Mouse (Mus musculus) limb, embryonic 12.5 days (tissue): ENCODE measurements around the gene Gm20388. TPM values are rescaled to one million over a fixed set of nuclear protein-coding genes. Genes with fewer than 3 reads are reported as not detected.

Source experiments
- ATAC-seq: fragments of 200-750 bp; cut with Nextera tagmentation; 2 replicates; pipeline ENCODE4 v1.8.0; 2017; ENCODE audit warnings: low read depth, moderate TSS enrichment; ENCODE audit not compliant: insufficient number of reproducible peaks, insufficient read depth, low FRiP score, low TSS enrichment
- H3K27ac ChIP-seq: fragments of 300-500 bp; sonication (generic); 2 replicates; pipeline ENCODE4 v1.5.1; 2016; ENCODE audit warnings: mild to moderate bottlenecking, moderate library complexity
- H3K27me3 ChIP-seq: fragments of 300-500 bp; sonication (generic); 2 replicates; pipeline ENCODE4 v1.6.1; 2016; ENCODE audit warnings: mild to moderate bottlenecking, moderate library complexity
- H3K36me3 ChIP-seq: fragments of 300-500 bp; sonication (generic); 2 replicates; pipeline ENCODE4 v1.6.1; 2016; ENCODE audit warnings: mild to moderate bottlenecking, moderate library complexity
- H3K4me1 ChIP-seq: fragments of 300-500 bp; sonication (generic); replicated peaks from 2 replicates; pipeline ENCODE4 v1.6.1; 2016
- H3K4me2 ChIP-seq: fragments of 300-500 bp; sonication (generic); 2 replicates; pipeline ENCODE4 v1.6.1; 2016; ENCODE audit warnings: mild to moderate bottlenecking, moderate library complexity
- H3K4me3 ChIP-seq: fragments of 300-500 bp; sonication (generic); replicated peaks from 2 replicates; pipeline ENCODE4 v1.5.1; 2016; ENCODE audit warnings: mild to moderate bottlenecking
- H3K9ac ChIP-seq: fragments of 300-500 bp; sonication (generic); replicated peaks from 2 replicates; pipeline ENCODE4 v1.6.1; 2016; ENCODE audit warnings: mild to moderate bottlenecking, moderate library complexity
- H3K9me3 ChIP-seq: fragments of 300-500 bp; sonication (generic); 2 replicates; pipeline ENCODE4 v1.6.1; 2016; ENCODE audit warnings: mild to moderate bottlenecking, moderate library complexity
- WGBS: fragments of 180-500 bp; shearing (Covaris S2); methylation state at CpG from one replicate; pipeline ENCODE4 v1.1.7; 2016; 5-methylcytosine and 5-hydroxymethylcytosine counted together
- polyA plus RNA-seq: library from polyadenylated mRNA; unstranded; fragments of >200 nt; fragmentation: Nextera tagmentation; extraction: Ambion mirVana; gene quantifications from 2 replicates; pipeline ENCODE4 v1.2.1, GENCODE M21; 2016

The Gm20388 gene
- polyA plus RNA-seq, 1 experiment from 2014 or later: not detected

- H3K9me3 ChIP-seq: no peaks in the 10 kb centered on the region
- H3K4me2 ChIP-seq: peak overlapping the region; percentile 81
- peak overlapping the region; percentile 98 for H3K9ac ChIP-seq
- H3K4me1 ChIP-seq: peaks cover 55% of the 10 kb centered on the region
- peak; percentile 95 for ATAC-seq
- whole genome bisulfite sequencing: under 1% methylated on average over 65 of the region's 66 CpGs
- H3K27ac ChIP-seq: peak overlapping the region; percentile 91
- peaks cover 26% of the 10 kb centered on the region for H3K36me3 ChIP-seq
- H3K4me3 ChIP-seq: peak overlapping the region; percentile 95
- H3K27me3 ChIP-seq: no peaks in the 10 kb centered on the region
Measured at GRCm38 (mm10) chr8:121949941-121950748, 2039.5 kb downstream of the Gm20388 start.

- no peaks in the 10 kb centered on the region for H3K27me3 ChIP-seq
- peak overlapping the region; percentile 95 for H3K4me3 ChIP-seq
- peak overlapping the region; percentile 98 for H3K9ac ChIP-seq
- ATAC-seq: no peak
- WGBS: under 1% methylated on average over 94 of the region's 97 CpGs
- H3K36me3 ChIP-seq: peaks cover 34% of the 10 kb centered on the region
- H3K4me2 ChIP-seq: peak overlapping the region; percentile 81
- peak overlapping the region; percentile 91 for H3K27ac ChIP-seq
- H3K9me3 ChIP-seq: no peaks in the 10 kb centered on the region
- peaks cover 55% of the 10 kb centered on the region for H3K4me1 ChIP-seq
Measured at GRCm38 (mm10) chr8:121950749-121951655, 2040.4 kb downstream of the Gm20388 start.

- Histone ChIP-seq H3K4me3 (peak overlapping the region; percentile 95), H3K9me3 (no peaks in the 10 kb centered on the region), H3K4me1 (peaks cover 53% of the 10 kb centered on the region), H3K27ac (no peak overlapping the region), H3K9ac (peak overlapping the region; percentile 98), H3K4me2 (peak overlapping the region; percentile 81), H3K27me3 (no peaks in the 10 kb centered on the region), H3K36me3 (peaks cover 39% of the 10 kb centered on the region)
- no peak for ATAC-seq
- WGBS: 37% methylated on average over 7 of the region's 7 CpGs
Measured at GRCm38 (mm10) chr8:121951656-121952009, 2041.0 kb downstream of the Gm20388 start.

GRCm38 (mm10) chr8:121952122-121952521 lies 2041.5 kb downstream of the Gm20388 start:
- no peak overlapping the region for H3K9ac ChIP-seq
- H3K9me3 ChIP-seq: no peaks in the 10 kb centered on the region
- H3K4me3 ChIP-seq: peak overlapping the region; percentile 95; the same call in 1 of the 2 replicates
- H3K4me2 ChIP-seq: peak overlapping the region; percentile 81
- H3K36me3 ChIP-seq: peaks cover 39% of the 10 kb centered on the region
- no peak for ATAC-seq
- no peak overlapping the region for H3K27ac ChIP-seq
- H3K4me1 ChIP-seq: peaks cover 48% of the 10 kb centered on the region
- H3K27me3 ChIP-seq: no peaks in the 10 kb centered on the region

GRCm38 (mm10) chr8:121952800-121953199 lies 2042.2 kb downstream of the Gm20388 start:
- H3K4me2 ChIP-seq: peak overlapping the region; percentile 81; the same call in 1 of the 2 replicates
- H3K27ac ChIP-seq: no peak overlapping the region; the same call in 1 of the 2 replicates
- 90% methylated on average over 7 of the region's 7 CpGs for WGBS
- no peaks in the 10 kb centered on the region for H3K9me3 ChIP-seq
- no peaks in the 10 kb centered on the region for H3K27me3 ChIP-seq
- H3K4me3 ChIP-seq: no peak overlapping the region
- no peak for ATAC-seq
- peaks cover 39% of the 10 kb centered on the region for H3K36me3 ChIP-seq
- no peak overlapping the region for H3K9ac ChIP-seq
- H3K4me1 ChIP-seq: peaks cover 42% of the 10 kb centered on the region

GRCm38 (mm10) chr8:121953821-121954545 lies 2043.3 kb downstream of the Gm20388 start:
- peaks cover 32% of the 10 kb centered on the region for H3K4me1 ChIP-seq
- H3K27ac ChIP-seq: 0 out of 2 replicates have a peak overlapping the region, but pooled peaks have one; percentile 50
- no peak overlapping the region for H3K4me2 ChIP-seq
- no peaks in the 10 kb centered on the region for H3K27me3 ChIP-seq
- no peak overlapping the region for H3K9ac ChIP-seq
- H3K4me3 ChIP-seq: no peak overlapping the region
- WGBS: 61% methylated on average over 3 of the region's 3 CpGs
- ATAC-seq: no peak
- H3K9me3 ChIP-seq: no peaks in the 10 kb centered on the region
- peaks cover 39% of the 10 kb centered on the region for H3K36me3 ChIP-seq

GRCm38 (mm10) chr8:121954981-121955555 lies 2044.4 kb downstream of the Gm20388 start:
- Histone ChIP-seq H3K9ac (no peak overlapping the region), H3K27ac (peak overlapping the region; percentile 50; the same call in 1 of the 2 replicates), H3K9me3 (no peaks in the 10 kb centered on the region), H3K36me3 (peaks cover 39% of the 10 kb centered on the region), H3K4me1 (peaks cover 30% of the 10 kb centered on the region), H3K27me3 (no peaks in the 10 kb centered on the region), H3K4me2 (no peak overlapping the region), H3K4me3 (no peak overlapping the region)
- 74% methylated on average over 10 of the region's 10 CpGs for WGBS
- ATAC-seq: no peak

- Histone ChIP-seq H3K4me1 (peaks cover 30% of the 10 kb centered on the region), H3K36me3 (peaks cover 44% of the 10 kb centered on the region), H3K9ac (no peak overlapping the region), H3K4me2 (no peak overlapping the region), H3K27ac (no peak overlapping the region), H3K9me3 (no peaks in the 10 kb centered on the region), H3K27me3 (no peaks in the 10 kb centered on the region), H3K4me3 (no peak overlapping the region)
- ATAC-seq: no peak
- 81% methylated on average over 1 of the region's 1 CpGs for WGBS
Measured at GRCm38 (mm10) chr8:121955825-121956500, 2045.3 kb downstream of the Gm20388 start.

GRCm38 (mm10) chr8:121958395-121958794 lies 2047.8 kb downstream of the Gm20388 start:
- H3K9ac ChIP-seq: no peak overlapping the region
- no peak overlapping the region for H3K4me3 ChIP-seq
- no peak for ATAC-seq
- peaks cover 36% of the 10 kb centered on the region for H3K36me3 ChIP-seq
- 91% methylated on average over 1 of the region's 1 CpGs for WGBS
- H3K9me3 ChIP-seq: no peaks in the 10 kb centered on the region
- H3K27me3 ChIP-seq: no peaks in the 10 kb centered on the region
- H3K27ac ChIP-seq: no peak overlapping the region
- H3K4me2 ChIP-seq: no peak overlapping the region
- H3K4me1 ChIP-seq: peaks cover 13% of the 10 kb centered on the region

- Histone ChIP-seq H3K27me3 (no peaks in the 10 kb centered on the region), H3K4me3 (no peak overlapping the region), H3K36me3 (peaks cover 5% of the 10 kb centered on the region; the same call in 1 of the 2 replicates), H3K27ac (0 out of 2 replicates have a peak overlapping the region, but pooled peaks have one; percentile 35), H3K4me1 (peaks cover 42% of the 10 kb centered on the region), H3K9ac (no peak overlapping the region), H3K4me2 (no peak overlapping the region), H3K9me3 (no peaks in the 10 kb centered on the region)
- 74% methylated on average over 3 of the region's 3 CpGs for WGBS
- no peak for ATAC-seq
Measured at GRCm38 (mm10) chr8:121962892-121963291, 2052.3 kb downstream of the Gm20388 start.
